Mouse (Mus musculus): Measurements from ENCODE around the gene Gjb4.

The Gjb4 gene

GRCm38 (mm10) chr4:127353951-127354438 lies at the start of gene Gjb4:
TSS of gene Gjb4 (minus strand) at chr4:127354081.
- DNase-seq (ENCODE audit: low spot score in 2 of 2) = no peak

- no peak for DNase-seq (ENCODE audit: low spot score in 2 of 2)
These were observed 48.7 kb upstream of the Gjb4 start for GRCm38 (mm10) chr4:127402614-127403013.

GRCm38 (mm10) chr4:127402166-127402565 lies 48.3 kb upstream of the Gjb4 start:
- no peak for DNase-seq (ENCODE audit: low spot score in 2 of 2)

- no peak for DNase-seq (ENCODE audit: low spot score in 2 of 2)
These were observed 46.6 kb upstream of the Gjb4 start for GRCm38 (mm10) chr4:127400165-127401145.

- no peak for DNase-seq (ENCODE audit: low spot score in 2 of 2)
These were observed 41.7 kb upstream of the Gjb4 start for GRCm38 (mm10) chr4:127395591-127395990.

- DNase-seq (ENCODE audit: low spot score in 2 of 2) = no peak
These were observed 35.8 kb upstream of the Gjb4 start for GRCm38 (mm10) chr4:127389645-127390044.

- no peak for DNase-seq (ENCODE audit: low spot score in 2 of 2)
These were observed 23.5 kb upstream of the Gjb4 start for GRCm38 (mm10) chr4:127377344-127377743.

GRCm38 (mm10) chr4:127375541-127376177 lies 21.8 kb upstream of the Gjb4 start:
- DNase-seq (ENCODE audit: low spot score in 2 of 2) = no peak

- DNase-seq (ENCODE audit: low spot score in 2 of 2) = no peak
These were observed 20.8 kb upstream of the Gjb4 start for GRCm38 (mm10) chr4:127374645-127375044.

- no peak for DNase-seq (ENCODE audit: low spot score in 2 of 2)
These were observed 19.6 kb upstream of the Gjb4 start for GRCm38 (mm10) chr4:127373491-127373890.

GRCm38 (mm10) chr4:127371546-127371945 lies 17.7 kb upstream of the Gjb4 start:
- no peak for DNase-seq (ENCODE audit: low spot score in 2 of 2)

- DNase-seq (ENCODE audit: low spot score in 2 of 2) = no peak
These were observed 16.6 kb upstream of the Gjb4 start for GRCm38 (mm10) chr4:127370447-127370846.

- peak; percentile 25 to 72 for DNase-seq (ENCODE audit: low spot score in 2 of 2)
These were observed 14.6 kb upstream of the Gjb4 start for GRCm38 (mm10) chr4:127368379-127368973.

GRCm38 (mm10) chr4:127365834-127366233 lies 12.0 kb upstream of the Gjb4 start:
- DNase-seq (ENCODE audit: low spot score in 2 of 2) = no peak

- DNase-seq (ENCODE audit: low spot score in 2 of 2) = no peak
These were observed 11.6 kb upstream of the Gjb4 start for GRCm38 (mm10) chr4:127365433-127365832.

- no peak for DNase-seq (ENCODE audit: low spot score in 2 of 2)
These were observed 10.6 kb upstream of the Gjb4 start for GRCm38 (mm10) chr4:127364431-127364830.

GRCm38 (mm10) chr4:127363331-127363730 lies 9.4 kb upstream of the Gjb4 start:
- no peak for DNase-seq (ENCODE audit: low spot score in 2 of 2)

- no peak for DNase-seq (ENCODE audit: low spot score in 2 of 2)
These were observed 8.6 kb upstream of the Gjb4 start for GRCm38 (mm10) chr4:127362520-127362919.

GRCm38 (mm10) chr4:127358018-127358417 lies 4.1 kb upstream of the Gjb4 start, which contains the start of gene Gjb5:
TSS of gene Gjb5 (minus strand) at chr4:127358181.
- DNase-seq (ENCODE audit: low spot score in 2 of 2) = no peak

GRCm38 (mm10) chr4:127354506-127355485 lies 915 bp upstream of the Gjb4 start:
- no peak for DNase-seq (ENCODE audit: low spot score in 2 of 2)

- no peak for DNase-seq (ENCODE audit: low spot score in 2 of 2)
These were observed 1.3 kb downstream of the Gjb4 start for GRCm38 (mm10) chr4:127352594-127352993.

All from spleen, postnatal 4 days (tissue).